Mouse (Mus musculus): ENCODE measurements around the gene Gm12666.
"Not testable (repeated sequence)": the region's sequence is repeated elsewhere in the genome, so short reads cannot be mapped to it uniquely, and the experiment has no call there.

GRCm38 (mm10) chr4:92191649-92192048 lies at the start of gene Gm12666:
- TF ChIP-seq GATA1, TAL1 (IDR thresholded peaks at IDR 0.05; ENCODE audit: low read length): not testable (repeated sequence)

Measured in erythroblast, embryonic 14.5 days (primary cell).